ENCODE assay signal across 8 mouse cellular contexts in the genomic region with DNA sequence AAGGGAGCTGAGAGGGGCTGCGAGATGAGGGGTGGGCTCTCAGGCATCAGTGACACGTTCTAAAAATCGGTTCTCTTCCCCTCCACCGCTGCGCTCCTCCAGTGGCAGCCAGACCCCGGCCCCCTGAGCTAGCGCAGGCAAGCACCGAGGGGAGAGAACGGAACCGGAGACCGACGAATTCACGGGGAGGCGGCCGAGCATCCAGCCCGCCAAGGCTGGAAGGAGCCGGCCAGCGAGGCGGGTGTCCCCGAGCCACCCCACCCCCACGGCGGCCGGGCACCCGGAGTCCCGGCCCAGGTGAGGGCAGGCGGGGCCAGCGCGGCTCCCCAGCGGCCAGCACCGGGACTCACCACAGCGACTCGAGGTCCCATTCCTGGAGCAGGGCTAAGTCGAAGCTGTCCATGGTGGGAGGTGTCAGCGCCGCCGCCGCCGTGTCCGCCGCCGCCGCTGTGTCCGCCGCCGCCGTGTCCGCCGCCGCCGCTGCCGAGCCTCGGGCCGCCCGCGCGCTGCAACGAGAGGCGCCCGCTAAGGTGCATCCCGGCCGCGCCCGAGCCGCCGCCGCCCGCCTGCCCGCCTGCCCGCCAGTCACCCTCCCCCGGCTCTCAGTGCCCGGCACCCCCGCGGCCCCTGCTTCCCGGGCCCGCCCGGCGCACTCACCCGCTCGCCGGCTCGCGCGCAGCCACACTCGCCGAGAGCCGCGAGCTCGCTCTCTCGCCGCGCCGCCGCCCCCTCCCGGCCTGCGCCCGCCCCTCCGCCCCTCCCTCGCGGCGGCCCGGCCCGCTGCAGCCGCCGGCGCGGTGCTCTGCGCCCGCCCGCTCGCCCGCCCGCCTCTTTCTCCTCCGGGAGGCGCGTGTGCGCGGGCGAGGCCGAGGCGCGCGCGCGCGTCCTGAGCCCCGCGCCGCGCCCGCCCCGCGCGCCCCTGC. TPM values are rescaled to one million over a fixed set of nuclear protein-coding genes. Genes with fewer than 3 reads are reported as not detected.
DNase-seq lines count a peak whose midpoint lies in the region; ATAC-seq and TF ChIP-seq lines count a peak whose summit lies in the region.

No protein-coding gene starts in this region.

- H3K27ac ChIP-seq in ES-Bruce4 (ENCODE audit: insufficient read depth, low read length), result no peak overlapping the region
- H3K27ac ChIP-seq in forebrain, embryonic 12.5 days, result peak overlapping the region; percentile 95

- peaks cover 8% of the 10 kb centered on the region; the same call in 1 of the 2 replicates for H3K27me3 ChIP-seq in ES-Bruce4 (ENCODE audit: control insufficient read depth, insufficient read depth, low read length, poor library complexity, severe bottlenecking)
- H3K27me3 ChIP-seq in forebrain, embryonic 12.5 days, result 0 out of 2 replicates have a peak, but pooled peaks cover 3% of the 10 kb centered on the region

- no peaks in the 10 kb centered on the region for H3K9me3 ChIP-seq in ES-Bruce4 (replicated peaks; ENCODE audit: control insufficient read depth, insufficient read depth, low read length, poor library complexity, severe bottlenecking)
- no peaks in the 10 kb centered on the region for H3K9me3 ChIP-seq in forebrain, embryonic 12.5 days

- under 1% methylated on average over 64 of the region's 133 CpGs for WGBS in forebrain, embryonic 12.5 days

- peak overlapping the region; percentile 85 for H3K4me2 ChIP-seq in forebrain, embryonic 12.5 days

- H3K4me3 ChIP-seq in ES-Bruce4 (ENCODE audit: low read depth, low read length), result peak overlapping the region; percentile 85
- H3K4me3 ChIP-seq in forebrain, embryonic 12.5 days (replicated peaks), result peak overlapping the region; percentile 87

- H3K9ac ChIP-seq in ES-Bruce4 (ENCODE audit: low read depth, poor library complexity, severe bottlenecking), result peak overlapping the region; percentile 76
- peak overlapping the region; percentile 92 for H3K9ac ChIP-seq in forebrain, embryonic 12.5 days

- TF ChIP-seq CTCF in ES-Bruce4 (IDR thresholded peaks at IDR 0.05; ENCODE audit: low read depth, low read length), result no peak
- TF ChIP-seq CTCF in brain, embryonic 14.5 days (IDR thresholded peaks at IDR 0.05; ENCODE audit: borderline replicate concordance, extremely low read depth, insufficient read depth, insufficient read length), result no peak

- peak; percentile 90 for DNase-seq in brain, embryonic 14.5 days (ENCODE audit: low read depth)
- peak; percentile 46 to 61 for DNase-seq in heart, postnatal 36 days
- peak; percentile 32 to 51 for DNase-seq in layer of hippocampus, postnatal 25 days (ENCODE audit: extremely low spot score in 1 of 2, low spot score in 1 of 2)
- DNase-seq in lung, postnatal 25 days (ENCODE audit: low spot score), result peak; percentile 43
- peak; percentile 84 for DNase-seq in retina, postnatal 1 day
- peak; percentile 12 to 20 for DNase-seq in urinary bladder, postnatal 36 days (ENCODE audit: low spot score in 2 of 2)

- ATAC-seq in forebrain, embryonic 12.5 days (ENCODE audit: low FRiP score), result peak; percentile 89

- intact Hi-C loops in heart, postnatal 36 days (cut with DNase I), result loop anchor here (10.0 kb wide), 1 partner anchor 442 kb away; no protein-coding TSS in a partner anchor

- no peak for TF ChIP-seq POLR2A in ES-Bruce4 (IDR thresholded peaks at IDR 0.05; ENCODE audit: insufficient read depth, low read length)
- TF ChIP-seq POLR2A in brain, embryonic 14.5 days (IDR thresholded peaks at IDR 0.05; ENCODE audit: borderline replicate concordance, extremely low read depth, insufficient read depth, insufficient read length, poor library complexity, severe bottlenecking), result peak; percentile 48; the same call in 1 of the 2 replicates

- TF ChIP-seq EP300 in ES-Bruce4 (IDR thresholded peaks at IDR 0.05; ENCODE audit: insufficient read depth, low read depth, low read length), result no peak

- H3K4me1 ChIP-seq in ES-Bruce4 (ENCODE audit: control insufficient read depth, insufficient read depth, low read length), result peaks cover 5% of the 10 kb centered on the region
- peaks cover 47% of the 10 kb centered on the region for H3K4me1 ChIP-seq in forebrain, embryonic 12.5 days

- H3K36me3 ChIP-seq in ES-Bruce4 (ENCODE audit: control insufficient read depth, insufficient read depth, low read length, poor library complexity, severe bottlenecking), result no peaks in the 10 kb centered on the region
- no peaks in the 10 kb centered on the region for H3K36me3 ChIP-seq in forebrain, embryonic 12.5 days (replicated peaks)

RNA-seq across cellular contexts. Expression of a gene that starts 37.8 kb away (rescaled TPM):
- polyA plus RNA-seq in ES-Bruce4 (2011; ENCODE audit: insufficient read depth, insufficient read length, low read depth, missing spikeins), result 9.2 and 10.5 TPM in 2 replicates
- 34.0 and 52.5 TPM in 2 replicates for polyA plus RNA-seq in brain, embryonic 14.5 days (2012; rRNA removed)
- 15.1 and 25.7 TPM in 2 replicates for polyA plus RNA-seq in forebrain, embryonic 12.5 days (2016; fragmentation: Nextera tagmentation; extraction: Ambion mirVana)
- total RNA-seq in heart, postnatal 36 days (2021), result 1 to 10 TPM; 2.1 to 2.6 TPM
- total RNA-seq in layer of hippocampus, postnatal 25 days (2021), result 100 to 1,000 TPM in 1 of 2 experiments, 10 to 100 TPM in 1; 97.6 to 113 TPM

Comparison
In these comparisons a context has a peak if more than half of its experiments do, and no peak if none do; other contexts are left out.
1. DNase-seq: peak in every context shown above with its lines; median percentile 90 in brain, embryonic 14.5 days; 84 in retina, postnatal 1 day; 54 in heart, postnatal 36 days; 43 in lung, postnatal 25 days; 42 in layer of hippocampus, postnatal 25 days; 16 in urinary bladder, postnatal 36 days.